Mouse (Mus musculus) stomach, embryonic 14.5 days (tissue): ENCODE data around the gene Gm9044. TPM values are rescaled to one million over a fixed set of nuclear protein-coding genes. Genes with fewer than 3 reads are reported as not detected.
"Not testable (repeated sequence)": the region's sequence is repeated elsewhere in the genome, so short reads cannot be mapped to it uniquely, and the experiment has no call there.

Experiments used
- ATAC-seq: fragments of 200-750 bp; cut with Nextera tagmentation; 2 replicates; pipeline ENCODE4 v1.8.0; 2017; ENCODE audit warnings: low read depth, moderate TSS enrichment; ENCODE audit not compliant: insufficient number of reproducible peaks, insufficient read depth, low FRiP score
- H3K27ac ChIP-seq: fragments of 300-500 bp; sonication (generic); 2 replicates; pipeline ENCODE4 v1.5.1; 2014; ENCODE audit warnings: mild to moderate bottlenecking, low read length, moderate library complexity, mixed read lengths
- H3K27me3 ChIP-seq: fragments of 300-500 bp; sonication (generic); 2 replicates; pipeline ENCODE4 v1.6.1; 2014; ENCODE audit warnings: low read length, control low read depth, mixed read lengths; ENCODE audit not compliant: control insufficient read depth, insufficient read depth
- H3K36me3 ChIP-seq: fragments of 300-500 bp; sonication (generic); 2 replicates; pipeline ENCODE4 v1.6.1; 2014; ENCODE audit warnings: mild to moderate bottlenecking, control low read depth, low read length, moderate library complexity, mixed read lengths; ENCODE audit not compliant: control insufficient read depth, insufficient read depth
- H3K4me1 ChIP-seq: fragments of 300-500 bp; sonication (generic); 2 replicates; pipeline ENCODE4 v1.6.1; 2014; ENCODE audit warnings: low read length, control low read depth, mixed read lengths; ENCODE audit not compliant: control insufficient read depth, insufficient read depth
- H3K4me2 ChIP-seq: fragments of 300-500 bp; sonication (generic); replicated peaks from 2 replicates; pipeline ENCODE4 v1.6.1; 2014; ENCODE audit warnings: low read depth, low read length, control low read depth
- H3K4me3 ChIP-seq: fragments of 300-500 bp; sonication (generic); 2 replicates; pipeline ENCODE4 v1.5.1; 2014; ENCODE audit warnings: low read depth, low read length, control low read depth
- H3K9ac ChIP-seq: fragments of 300-500 bp; sonication (generic); replicated peaks from 2 replicates; pipeline ENCODE4 v1.6.1; 2014; ENCODE audit warnings: low read depth, mild to moderate bottlenecking, control low read depth, low read length, moderate library complexity, mixed read lengths
- H3K9me3 ChIP-seq: fragments of 300-500 bp; sonication (generic); 2 replicates; pipeline ENCODE4 v1.6.1; 2016; ENCODE audit warnings: low read depth, low read length, control low read depth; ENCODE audit not compliant: control insufficient read depth
- WGBS: fragments of 180-500 bp; shearing (Covaris S2); extraction: QIAGEN DNeasy Blood & Tissue Kit; methylation state at CpG from one replicate; pipeline ENCODE4 v1.1.7; 2014; 5-methylcytosine and 5-hydroxymethylcytosine counted together
- polyA plus RNA-seq: library from polyadenylated mRNA; unstranded; fragments of >200 nt; fragmentation: Nextera tagmentation; extraction: Ambion mirVana; gene quantifications from 2 replicates; pipeline ENCODE4 v1.2.1, GENCODE M21; 2014

Gm9044 gene
- polyA plus RNA-seq, 1 experiment from 2014 or later, result 0.16 TPM

DNA sequence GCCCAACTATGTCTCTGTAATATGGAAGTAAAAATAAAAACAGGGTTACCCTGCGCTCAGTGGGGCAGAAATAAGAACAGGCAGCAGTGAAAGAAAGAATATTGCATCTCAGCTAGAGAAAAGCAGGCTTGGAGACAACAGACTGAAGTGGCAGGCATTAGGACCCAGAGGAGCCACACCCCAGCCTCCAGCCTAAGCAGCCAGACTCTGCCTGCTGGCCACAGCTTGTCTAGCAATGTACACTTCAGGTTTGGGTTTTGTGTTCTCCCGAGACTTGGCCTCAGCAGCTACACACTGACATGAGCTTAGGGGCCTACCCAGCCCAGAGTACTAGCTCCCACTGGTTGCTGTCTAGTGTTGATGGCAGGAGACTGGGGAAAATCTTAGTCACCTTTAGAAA lies 30.1 kb downstream of the Gm9044 start:
- not testable (repeated sequence) for H3K4me2 ChIP-seq, H3K9me3 ChIP-seq, H3K27me3 ChIP-seq, ATAC-seq, H3K27ac ChIP-seq, H3K9ac ChIP-seq, H3K4me3 ChIP-seq, H3K36me3 ChIP-seq, H3K4me1 ChIP-seq
- 45% methylated on average over 2 of the region's 2 CpGs for WGBS

DNA sequence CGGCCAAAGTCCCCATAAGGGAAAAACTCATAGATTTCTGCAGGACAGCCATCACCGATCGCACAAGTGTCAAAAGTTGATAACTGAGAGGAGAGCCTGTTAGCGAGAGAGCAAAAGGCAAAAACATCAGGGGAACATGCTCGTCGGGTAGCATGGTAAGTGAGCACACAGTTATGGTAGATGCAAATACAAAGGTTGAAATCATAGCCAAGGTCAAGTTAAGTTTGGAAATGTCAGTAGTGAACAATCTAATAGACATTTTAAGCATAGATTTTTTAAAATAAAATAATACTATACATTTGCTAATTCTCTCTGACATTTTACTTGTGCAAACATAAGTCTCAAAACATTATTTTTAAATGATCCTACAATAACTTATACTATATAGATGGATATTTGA lies 37.3 kb downstream of the Gm9044 start, which contains the start of gene Iltifb:
Gene Iltifb, minus strand, starts transcription at position 101 of the 400 bp plus-strand sequence.
- H3K4me2 ChIP-seq, result no peak within 1 kb of the TSS
- no peak within 1 kb of the TSS for H3K27ac ChIP-seq
- no peaks in the 10 kb centered on the region for H3K36me3 ChIP-seq
- no peaks in the 10 kb centered on the region for H3K27me3 ChIP-seq
- ATAC-seq, result no peak
- no peaks in the 10 kb centered on the region for H3K9me3 ChIP-seq
- 91% methylated on average over 6 of the region's 6 CpGs for WGBS
- H3K9ac ChIP-seq, result no peak within 1 kb of the TSS
- H3K4me1 ChIP-seq, result no peaks in the 10 kb centered on the region
- no peak within 1 kb of the TSS for H3K4me3 ChIP-seq

DNA sequence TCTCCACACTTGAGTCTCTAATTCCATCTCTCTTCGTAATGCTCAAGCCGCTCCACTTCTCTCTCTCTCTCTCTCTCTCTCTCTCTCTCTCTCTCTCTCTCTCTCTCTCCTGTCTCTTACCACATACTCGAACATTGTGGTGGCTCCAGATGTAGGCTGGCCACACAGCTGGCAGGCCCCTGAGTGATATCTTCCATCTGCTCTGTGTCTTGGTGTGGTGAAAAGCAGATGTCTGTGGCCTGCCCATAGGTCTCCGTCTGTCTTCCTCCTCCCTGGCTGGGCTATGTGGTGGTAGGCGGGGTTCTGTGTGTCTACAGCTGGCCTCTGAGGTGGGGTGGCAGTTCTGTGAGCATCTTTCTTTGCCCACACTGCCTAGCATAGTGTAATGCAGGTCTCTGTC lies 49.2 kb downstream of the Gm9044 start:
- not testable (repeated sequence) for H3K9ac ChIP-seq, H3K36me3 ChIP-seq, H3K4me1 ChIP-seq, H3K4me3 ChIP-seq, H3K9me3 ChIP-seq, H3K4me2 ChIP-seq, H3K27ac ChIP-seq, H3K27me3 ChIP-seq
- 89% methylated on average over 3 of the region's 5 CpGs for WGBS
- 0 out of 2 replicates have a peak, but pooled peaks have one; percentile 2 for ATAC-seq

DNA sequence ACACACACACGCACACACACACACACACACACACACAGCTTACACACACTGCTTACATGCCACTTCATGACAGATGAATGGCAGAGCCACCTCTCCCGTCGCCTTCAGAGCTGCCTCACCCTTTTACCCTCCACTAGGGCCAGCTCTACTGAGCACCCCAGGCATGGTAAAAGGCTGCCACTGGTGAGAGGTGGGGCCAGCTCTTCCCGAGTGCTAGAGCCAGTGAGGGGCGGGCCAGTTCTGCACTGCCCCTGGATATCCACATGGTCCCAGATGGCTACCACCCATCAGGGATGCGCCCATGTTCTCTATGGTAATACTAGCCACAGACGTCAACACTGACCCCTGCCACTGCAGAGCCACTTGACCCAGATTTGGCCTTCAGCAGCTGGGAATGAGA lies 49.6 kb downstream of the Gm9044 start:
- H3K4me1 ChIP-seq, H3K4me3 ChIP-seq, H3K27ac ChIP-seq, H3K4me2 ChIP-seq, H3K36me3 ChIP-seq, H3K27me3 ChIP-seq, H3K9ac ChIP-seq, H3K9me3 ChIP-seq: not testable (repeated sequence)
- 81% methylated on average over 5 of the region's 7 CpGs for WGBS
- ATAC-seq, result 0 out of 2 replicates have a peak, but pooled peaks have one; percentile 6

Other genes starting within 250 kb of the Gm9044 start
- gene Mdm1, start 190.6 kb downstream of the Gm9044 start, polyA plus RNA-seq, result 20.7 and 20.9 TPM in 2 replicates
- gene Il22, start 127.5 kb downstream of the Gm9044 start, polyA plus RNA-seq, result not detected in 2 replicates
- not detected in 2 replicates for gene Gm32717, start 91.6 kb downstream of the Gm9044 start, polyA plus RNA-seq
- gene Gm32802, start 73.7 kb downstream of the Gm9044 start, polyA plus RNA-seq, result not detected in 2 replicates
- not detected in 2 replicates for gene Iltifb, start 37.4 kb downstream of the Gm9044 start, polyA plus RNA-seq
- gene Gm9040, start 5.4 kb downstream of the Gm9044 start, polyA plus RNA-seq, result 0.16 TPM in 1 of 2 replicates, not detected in the other
- gene Gm9045, start 5.4 kb upstream of the Gm9044 start, polyA plus RNA-seq, result not detected in 2 replicates
- not detected in 2 replicates for gene Gm9046, start 10.8 kb upstream of the Gm9044 start, polyA plus RNA-seq
- not detected in 2 replicates for gene Gm9048, start 16.3 kb upstream of the Gm9044 start, polyA plus RNA-seq
- gene Gm9049, start 21.7 kb upstream of the Gm9044 start, polyA plus RNA-seq, result not detected in 2 replicates
- gene Ifng, start 108.6 kb upstream of the Gm9044 start, polyA plus RNA-seq, result not detected in 2 replicates